Mouse (Mus musculus) limb, embryonic 10.5 days (tissue): ENCODE measurements around the gene Olfr312. TPM values are rescaled to one million over a fixed set of nuclear protein-coding genes. Genes with fewer than 3 reads are reported as not detected.

Experiments used
- DNase-seq: peaks from one replicate; pipeline ENCODE4 v3.0.0-alpha.2; 2017; ENCODE audit warnings: low spot score
- H3K27ac ChIP-seq: fragments of 300-500 bp; sonication (generic); 2 replicates; pipeline ENCODE4 v1.5.1; 2016; ENCODE audit warnings: mild to moderate bottlenecking
- H3K27me3 ChIP-seq: fragments of 300-500 bp; sonication (generic); 2 replicates; pipeline ENCODE4 v1.6.1; 2016; ENCODE audit warnings: low read depth, mild to moderate bottlenecking; ENCODE audit not compliant: poor library complexity, severe bottlenecking
- H3K36me3 ChIP-seq: fragments of 300-500 bp; sonication (generic); 2 replicates; pipeline ENCODE4 v1.6.1; 2016; ENCODE audit warnings: mild to moderate bottlenecking, moderate library complexity
- H3K4me1 ChIP-seq: fragments of 300-500 bp; sonication (generic); 2 replicates; pipeline ENCODE4 v1.6.1; 2016
- H3K4me3 ChIP-seq: fragments of 300-500 bp; sonication (generic); 2 replicates; pipeline ENCODE4 v1.5.1; 2016; ENCODE audit warnings: mild to moderate bottlenecking, moderate library complexity
- H3K9me3 ChIP-seq: fragments of 300-500 bp; sonication (generic); replicated peaks from 2 replicates; pipeline ENCODE4 v1.6.1; 2016; ENCODE audit warnings: mild to moderate bottlenecking
- WGBS: fragments of 180-500 bp; shearing (Covaris S2); methylation state at CpG from one replicate; pipeline ENCODE4 v1.1.7; 2016; 5-methylcytosine and 5-hydroxymethylcytosine counted together
- polyA plus RNA-seq: library from polyadenylated mRNA; unstranded; fragments of >200 nt; fragmentation: Nextera tagmentation; extraction: Ambion mirVana; gene quantifications from 2 replicates; pipeline ENCODE4 v1.2.1, GENCODE M21; 2016

Olfr312 gene
- polyA plus RNA-seq, 1 experiment from 2014 or later, result not detected

DNA sequence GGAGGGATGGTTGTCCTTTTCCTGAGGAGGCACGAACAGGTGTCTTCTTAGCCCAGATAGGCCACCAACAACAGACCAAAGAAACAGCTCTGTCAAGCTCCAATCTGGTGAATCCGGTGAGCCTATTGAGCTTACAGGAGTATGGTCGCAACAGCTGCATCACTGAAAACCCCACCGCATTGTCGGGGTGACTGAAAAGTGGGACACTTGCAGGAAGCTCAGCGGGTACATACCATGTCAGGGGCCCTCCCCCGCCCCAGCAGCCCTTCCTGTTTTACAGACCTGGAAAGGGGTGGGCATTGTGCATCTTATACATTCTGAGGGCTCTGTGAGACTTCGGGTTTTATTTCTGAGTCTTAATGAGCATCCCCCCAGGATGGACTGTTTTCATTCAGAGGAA lies 54.7 kb downstream of the Olfr312 start:
- no peak overlapping the region for H3K27ac ChIP-seq
- no peaks in the 10 kb centered on the region for H3K9me3 ChIP-seq
- DNase-seq, result no peak
- H3K4me3 ChIP-seq, result no peak overlapping the region
- WGBS, result 84% methylated on average over 8 of the region's 8 CpGs
- no peaks in the 10 kb centered on the region for H3K4me1 ChIP-seq
- H3K27me3 ChIP-seq, result no peaks in the 10 kb centered on the region
- H3K36me3 ChIP-seq, result peaks cover 57% of the 10 kb centered on the region

Other genes with a start within 250 kb of the Olfr312 start
- gene Olfr324, start 234.1 kb upstream of the Olfr312 start, polyA plus RNA-seq, result not detected in 2 replicates
- gene 2210407C18Rik, start 213.2 kb upstream of the Olfr312 start, polyA plus RNA-seq, result not detected in 2 replicates
- gene Olfr323, start 198.7 kb upstream of the Olfr312 start, polyA plus RNA-seq, result not detected in 2 replicates
- 0.29 and 0.30 TPM in 2 replicates for gene Trim58, start 188.8 kb upstream of the Olfr312 start, polyA plus RNA-seq
- gene Olfr322, start 170.5 kb upstream of the Olfr312 start, polyA plus RNA-seq, result not detected in 2 replicates
- gene Olfr320, start 148.1 kb upstream of the Olfr312 start, polyA plus RNA-seq, result not detected in 2 replicates
- gene Olfr319, start 130.1 kb upstream of the Olfr312 start, polyA plus RNA-seq, result not detected in 2 replicates
- not detected in 2 replicates for gene Olfr318, start 105.2 kb upstream of the Olfr312 start, polyA plus RNA-seq
- gene Olfr317, start 90.0 kb upstream of the Olfr312 start, polyA plus RNA-seq, result not detected in 2 replicates
- not detected in 2 replicates for gene Olfr316, start 76.5 kb upstream of the Olfr312 start, polyA plus RNA-seq
- gene Olfr315, start 56.0 kb upstream of the Olfr312 start, polyA plus RNA-seq, result not detected in 2 replicates
- gene Olfr314, start 46.3 kb upstream of the Olfr312 start, polyA plus RNA-seq, result not detected in 2 replicates
- not detected in 2 replicates for gene Fam183b, start 27.3 kb upstream of the Olfr312 start, polyA plus RNA-seq
- gene Olfr313, start 14.2 kb upstream of the Olfr312 start, polyA plus RNA-seq, result not detected in 2 replicates
- not detected in 2 replicates for gene Olfr311, start 10.0 kb downstream of the Olfr312 start, polyA plus RNA-seq
- 7.8 and 11.0 TPM in 2 replicates for gene Gm12258, start 17.9 kb downstream of the Olfr312 start, polyA plus RNA-seq
- gene 2810021J22Rik, start 38.0 kb downstream of the Olfr312 start, polyA plus RNA-seq, result 8.6 and 10.9 TPM in 2 replicates
- gene Zfp39, start 75.0 kb downstream of the Olfr312 start, polyA plus RNA-seq, result 5.7 and 6.9 TPM in 2 replicates
- 0.05 TPM in 1 of 2 replicates, not detected in the other for gene Btnl10, start 88.7 kb downstream of the Olfr312 start, polyA plus RNA-seq
- 222 and 238 TPM in 2 replicates for gene Rnf187, start 109.7 kb downstream of the Olfr312 start, polyA plus RNA-seq
- 3.2 and 4.5 TPM in 2 replicates for gene Hist3h2ba, start 119.7 kb downstream of the Olfr312 start, polyA plus RNA-seq
- 8.4 and 11.3 TPM in 2 replicates for gene Hist3h2a, start 125.4 kb downstream of the Olfr312 start, polyA plus RNA-seq
- gene Trim17, start 125.4 kb downstream of the Olfr312 start, polyA plus RNA-seq, result 0.31 and 0.35 TPM in 2 replicates
- gene Trim11, start 148.9 kb downstream of the Olfr312 start, polyA plus RNA-seq, result 17.8 and 20.7 TPM in 2 replicates